Mouse (Mus musculus) midbrain, postnatal 0 days (tissue): ENCODE results near the gene 9130409I23Rik. TPM values are rescaled to one million over a fixed set of nuclear protein-coding genes. Genes with fewer than 3 reads are reported as not detected.

ENCODE experiments used
- ATAC-seq: fragments of 200-750 bp; cut with Nextera tagmentation; 2 replicates; pipeline ENCODE4 v1.8.0; 2017; ENCODE audit warnings: moderate number of reproducible peaks, mild to moderate bottlenecking, moderate TSS enrichment, moderate library complexity; ENCODE audit not compliant: low FRiP score
- DNase-seq: peaks from one replicate; pipeline ENCODE4 v3.0.0-alpha.2; 2015; ENCODE audit warnings: low spot score
- H3K27ac ChIP-seq: fragments of 300-500 bp; sonication (generic); 2 replicates; pipeline ENCODE4 v1.5.1; 2014; ENCODE audit warnings: low read depth, mild to moderate bottlenecking, low read length, mixed read lengths
- H3K27me3 ChIP-seq: fragments of 300-500 bp; sonication (generic); 2 replicates; pipeline ENCODE4 v1.6.1; 2014; ENCODE audit warnings: low read length, control low read depth, mixed read lengths; ENCODE audit not compliant: insufficient read depth
- H3K36me3 ChIP-seq: fragments of 300-500 bp; sonication (generic); 2 replicates; pipeline ENCODE4 v1.6.1; 2014; ENCODE audit warnings: low read length, control low read depth, mixed read lengths; ENCODE audit not compliant: insufficient read depth
- H3K4me1 ChIP-seq: fragments of 300-500 bp; sonication (generic); 2 replicates; pipeline ENCODE4 v1.6.1; 2014; ENCODE audit warnings: mild to moderate bottlenecking, control low read depth, antibody characterized with exemption, low read length, mixed read lengths; ENCODE audit not compliant: insufficient read depth
- H3K4me2 ChIP-seq: fragments of 300-500 bp; sonication (generic); 2 replicates; pipeline ENCODE4 v1.6.1; 2014; ENCODE audit warnings: low read depth, mild to moderate bottlenecking, low read length, mixed read lengths; ENCODE audit not compliant: poor library complexity, severe bottlenecking
- H3K4me3 ChIP-seq: fragments of 300-500 bp; sonication (generic); 2 replicates; pipeline ENCODE4 v1.5.1; 2014; ENCODE audit warnings: low read depth, mild to moderate bottlenecking, low read length, moderate library complexity
- H3K9ac ChIP-seq: fragments of 300-500 bp; sonication (generic); replicated peaks from 2 replicates; pipeline ENCODE4 v1.6.1; 2014; ENCODE audit warnings: mild to moderate bottlenecking, low read length, moderate library complexity, mixed read lengths; ENCODE audit not compliant: poor library complexity, severe bottlenecking
- H3K9me3 ChIP-seq: fragments of 300-500 bp; sonication (generic); 2 replicates; pipeline ENCODE4 v1.6.1; 2016; ENCODE audit warnings: low read length, control low read depth
- CTCF ChIP-seq: IDR thresholded peaks from 2 replicates; pipeline ENCODE4 v1.5.1; 2016; ENCODE audit warnings: antibody characterized with exemption, mild to moderate bottlenecking
- WGBS: fragments of 180-500 bp; shearing (Covaris S2); extraction: QIAGEN DNeasy Blood & Tissue Kit; methylation state at CpG from one replicate; pipeline ENCODE4 v1.1.7; 2014; 5-methylcytosine and 5-hydroxymethylcytosine counted together
- polyA plus RNA-seq: library from polyadenylated mRNA; unstranded; fragments of >200 nt; fragmentation: Nextera tagmentation; extraction: Ambion mirVana; gene quantifications from 2 replicates; pipeline ENCODE4 v1.2.1, GENCODE M21; 2015
- total RNA-seq: library from RNA; depleted of rRNA; stranded (reverse); fragments of >200 nt; gene quantifications from 2 replicates; pipeline ENCODE4 v1.2.3, GENCODE M21; 2014

The 9130409I23Rik gene
- total and polyA plus RNA-seq, 2 experiments from 2014 or later, result not detected

- no peaks in the 10 kb centered on the region for H3K9me3 ChIP-seq
- DNase-seq, result no peak
- no peak for ATAC-seq
- no peak for TF ChIP-seq CTCF
- no peak overlapping the region for H3K27ac ChIP-seq
- H3K36me3 ChIP-seq, result no peaks in the 10 kb centered on the region
- H3K27me3 ChIP-seq, result peaks cover 3% of the 10 kb centered on the region; the same call in 1 of the 2 replicates
- no peak overlapping the region for H3K4me2 ChIP-seq
- H3K4me3 ChIP-seq, result no peak overlapping the region
- 78% methylated on average over 4 of the region's 4 CpGs for WGBS
- no peak overlapping the region for H3K9ac ChIP-seq
- no peaks in the 10 kb centered on the region for H3K4me1 ChIP-seq
Observed at GRCm38 (mm10) chr1:181037623-181038022, 13.4 kb upstream of the 9130409I23Rik start.

GRCm38 (mm10) chr1:181039652-181040051 is 11.4 kb upstream of the 9130409I23Rik start:
- Histone ChIP-seq H3K4me2 (no peak overlapping the region), H3K9me3 (no peaks in the 10 kb centered on the region), H3K4me1 (no peaks in the 10 kb centered on the region), H3K36me3 (no peaks in the 10 kb centered on the region), H3K27me3 (peaks cover 3% of the 10 kb centered on the region; the same call in 1 of the 2 replicates), H3K9ac (no peak overlapping the region), H3K27ac (no peak overlapping the region), H3K4me3 (no peak overlapping the region)
- ATAC-seq (no peak), DNase-seq (peak; percentile 48)
- WGBS, result 13% methylated on average over 4 of the region's 4 CpGs
- peak; percentile 84 for TF ChIP-seq CTCF

GRCm38 (mm10) chr1:181047520-181047919 is 3.5 kb upstream of the 9130409I23Rik start:
- Histone ChIP-seq H3K27ac (no peak overlapping the region), H3K36me3 (no peaks in the 10 kb centered on the region), H3K4me3 (no peak overlapping the region), H3K4me2 (no peak overlapping the region), H3K4me1 (no peaks in the 10 kb centered on the region), H3K27me3 (no peaks in the 10 kb centered on the region), H3K9me3 (no peaks in the 10 kb centered on the region), H3K9ac (no peak overlapping the region)
- TF ChIP-seq CTCF, result no peak
- no peak for DNase-seq
- 68% methylated on average over 1 of the region's 1 CpGs for WGBS
- no peak for ATAC-seq

- peak; percentile 12 for DNase-seq
- TF ChIP-seq CTCF, result peak; percentile 57
Observed at GRCm38 (mm10) chr1:181049328-181049842, 1.7 kb upstream of the 9130409I23Rik start.

GRCm38 (mm10) chr1:181052898-181053297 is 1.9 kb downstream of the 9130409I23Rik start:
- Histone ChIP-seq H3K4me2 (no peak overlapping the region), H3K27ac (no peak overlapping the region), H3K4me3 (no peak overlapping the region), H3K27me3 (no peaks in the 10 kb centered on the region), H3K36me3 (no peaks in the 10 kb centered on the region), H3K4me1 (no peaks in the 10 kb centered on the region), H3K9me3 (no peaks in the 10 kb centered on the region), H3K9ac (no peak overlapping the region)
- WGBS, result 84% methylated on average over 4 of the region's 4 CpGs
- no peak for TF ChIP-seq CTCF
- ATAC-seq, result no peak
- no peak for DNase-seq

More at GRCm38 (mm10) chr1:181049328-181049842, 1.7 kb upstream of the 9130409I23Rik start:
- Histone ChIP-seq H3K36me3 (no peaks in the 10 kb centered on the region), H3K9ac (no peak overlapping the region), H3K9me3 (no peaks in the 10 kb centered on the region), H3K4me1 (no peaks in the 10 kb centered on the region), H3K27ac (no peak overlapping the region), H3K4me2 (no peak overlapping the region), H3K27me3 (no peaks in the 10 kb centered on the region), H3K4me3 (no peak overlapping the region)
- no peak for ATAC-seq

GRCm38 (mm10) chr1:181061784-181062485 is 10.9 kb downstream of the 9130409I23Rik start:
- WGBS, result 70% methylated on average over 3 of the region's 3 CpGs
- DNase-seq (no peak), ATAC-seq (no peak)
- Histone ChIP-seq H3K4me2 (no peak overlapping the region), H3K27me3 (no peaks in the 10 kb centered on the region), H3K9me3 (no peaks in the 10 kb centered on the region), H3K4me3 (no peak overlapping the region), H3K4me1 (no peaks in the 10 kb centered on the region), H3K36me3 (no peaks in the 10 kb centered on the region), H3K27ac (no peak overlapping the region), H3K9ac (no peak overlapping the region)
- no peak for TF ChIP-seq CTCF
